In the genomic region with DNA sequence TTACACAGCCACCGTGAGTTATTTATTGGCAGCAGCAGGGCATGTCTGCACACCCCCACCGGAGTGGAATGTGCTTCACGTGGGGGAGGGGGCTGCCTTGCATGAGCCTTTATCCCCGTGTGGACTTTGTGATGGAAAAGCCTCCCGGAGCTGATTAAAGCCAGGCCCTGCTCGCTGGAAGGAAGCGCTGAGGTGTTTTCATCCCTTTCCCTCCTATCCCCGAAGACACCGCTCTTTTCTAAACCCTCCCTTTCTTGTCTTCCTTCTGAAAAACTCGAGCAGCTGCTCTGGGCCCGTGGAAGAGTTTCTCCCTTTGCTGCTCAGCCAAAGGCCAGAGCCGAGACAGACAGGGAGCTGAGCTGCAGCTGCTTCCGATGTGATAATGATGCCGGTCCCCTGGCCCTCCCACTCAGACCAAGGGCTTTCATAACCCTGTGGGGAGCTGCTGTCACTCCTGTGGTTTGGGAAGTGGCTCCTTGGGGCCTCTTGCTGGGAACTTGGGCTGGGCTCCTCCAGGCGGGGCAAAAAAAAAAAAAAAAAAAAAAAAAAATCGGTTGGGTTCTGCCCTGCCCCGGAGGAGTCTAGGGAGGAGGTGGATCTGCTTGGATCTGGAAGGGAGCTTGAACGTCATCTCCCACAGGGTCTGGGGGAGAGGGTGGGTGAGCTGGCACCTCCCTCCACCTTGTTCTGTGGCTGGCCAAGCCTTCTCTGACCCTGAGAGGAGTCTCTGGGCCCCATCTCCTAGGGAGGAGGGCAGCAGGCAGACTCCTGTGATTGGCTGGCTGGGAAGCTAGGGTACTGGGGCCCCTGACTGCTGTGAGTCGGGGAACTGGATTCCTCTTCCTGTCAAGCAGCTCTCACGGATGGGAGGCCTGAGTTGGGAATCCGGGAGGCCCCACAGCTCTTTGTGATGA, we compare ENCODE assay signal across 8 mouse cellular contexts. TPM values are rescaled to one million over a fixed set of nuclear protein-coding genes. Genes with fewer than 3 reads are reported as not detected.
A peak's percentile ranks its signal among the peaks of the same experiment; 100 is the strongest.
DNase-seq lines count a peak whose midpoint lies in the region; ATAC-seq and TF ChIP-seq lines count a peak whose summit lies in the region.

No protein-coding gene starts in this region.

- H3K9ac ChIP-seq in limb, embryonic 14.5 days (ENCODE audit: low read depth, low read length, severe bottlenecking) = peak overlapping the region; percentile 82
- peak overlapping the region; percentile 39 for H3K9ac ChIP-seq in midbrain, embryonic 14.5 days (replicated peaks; ENCODE audit: low read length)

- no peaks in the 10 kb centered on the region for H3K9me3 ChIP-seq in forebrain, embryonic 10.5 days
- no peaks in the 10 kb centered on the region for H3K9me3 ChIP-seq in limb, embryonic 14.5 days (ENCODE audit: control insufficient read depth, low read length)
- no peaks in the 10 kb centered on the region for H3K9me3 ChIP-seq in midbrain, embryonic 14.5 days (ENCODE audit: control insufficient read depth, low read length)

- ATAC-seq in hematopoietic stem cell, adult 5-6 weeks (replicated peaks in 1 of 2; ENCODE audit: insufficient read depth in 1 of 2, low FRiP score in 2 of 2, low TSS enrichment in 1 of 2, low read depth in 1 of 2, poor library complexity in 2 of 2, severe bottlenecking in 2 of 2) = peak; percentile 75 to 78
- ATAC-seq in limb, embryonic 14.5 days (ENCODE audit: low FRiP score, low read depth) = peak; percentile 69
- ATAC-seq in midbrain, embryonic 14.5 days (ENCODE audit: low FRiP score, low TSS enrichment) = peak; percentile 36

- under 1% methylated on average over 21 of the region's 21 CpGs for WGBS in forebrain, embryonic 10.5 days
- 1% methylated on average over 21 of the region's 21 CpGs for WGBS in limb, embryonic 14.5 days
- 1% methylated on average over 21 of the region's 21 CpGs for WGBS in midbrain, embryonic 14.5 days

- H3K4me3 ChIP-seq in forebrain, embryonic 10.5 days = peak overlapping the region; percentile 80
- peak overlapping the region; percentile 90 for H3K4me3 ChIP-seq in limb, embryonic 14.5 days (replicated peaks; ENCODE audit: low read length)
- H3K4me3 ChIP-seq in midbrain, embryonic 14.5 days (replicated peaks; ENCODE audit: low read depth, low read length) = peak overlapping the region; percentile 63

- H3K27ac ChIP-seq in forebrain, embryonic 10.5 days = peak overlapping the region; percentile 90
- H3K27ac ChIP-seq in limb, embryonic 14.5 days (replicated peaks; ENCODE audit: low read depth, low read length) = peak overlapping the region; percentile 96
- H3K27ac ChIP-seq in midbrain, embryonic 14.5 days (replicated peaks; ENCODE audit: low read depth, low read length) = peak overlapping the region; percentile 83

- peak overlapping the region; percentile 89 for H3K4me2 ChIP-seq in limb, embryonic 14.5 days (replicated peaks; ENCODE audit: low read depth, low read length, severe bottlenecking)
- H3K4me2 ChIP-seq in midbrain, embryonic 14.5 days (ENCODE audit: low read length) = peak overlapping the region; percentile 84

- 0 out of 2 replicates have a peak, but pooled peaks have one; percentile 30 for TF ChIP-seq POLR2A in limb, embryonic 14.5 days (IDR thresholded peaks at IDR 0.05; ENCODE audit: borderline replicate concordance, extremely low read depth, insufficient read depth, insufficient read length)

- peak; percentile 93 for DNase-seq in 3T3-L1 (ENCODE audit: low read depth, low spot score)
- peak; percentile 84 for DNase-seq in adrenal gland, adult 2 months
- peak; percentile 85 for DNase-seq in forebrain, embryonic 10.5 days (ENCODE audit: extremely low spot score, low spot score)
- DNase-seq in limb, embryonic 14.5 days (ENCODE audit: low spot score) = peak; percentile 89
- DNase-seq in midbrain, embryonic 14.5 days = peak; percentile 67
- DNase-seq in testis, postnatal 10 days (ENCODE audit: low spot score) = peak; percentile 58
- DNase-seq in left cerebral cortex, adult 18-20 months (ENCODE audit: low spot score in 2 of 2) = no peak

- H3K36me3 ChIP-seq in forebrain, embryonic 10.5 days (replicated peaks) = peaks cover 44% of the 10 kb centered on the region
- H3K36me3 ChIP-seq in limb, embryonic 14.5 days (ENCODE audit: control insufficient read depth, insufficient read depth, low read length) = peaks cover 47% of the 10 kb centered on the region
- peaks cover 14% of the 10 kb centered on the region for H3K36me3 ChIP-seq in midbrain, embryonic 14.5 days (ENCODE audit: control insufficient read depth, insufficient read depth, low read length)

- no peaks in the 10 kb centered on the region for H3K27me3 ChIP-seq in forebrain, embryonic 10.5 days (ENCODE audit: poor library complexity, severe bottlenecking)
- no peaks in the 10 kb centered on the region for H3K27me3 ChIP-seq in limb, embryonic 14.5 days (ENCODE audit: control insufficient read depth, insufficient read depth, low read length)
- H3K27me3 ChIP-seq in midbrain, embryonic 14.5 days (ENCODE audit: control insufficient read depth, insufficient read depth, low read length) = no peaks in the 10 kb centered on the region

- H3K4me1 ChIP-seq in forebrain, embryonic 10.5 days = peaks cover 61% of the 10 kb centered on the region
- H3K4me1 ChIP-seq in limb, embryonic 14.5 days (ENCODE audit: control insufficient read depth, insufficient read depth, low read length) = peaks cover 24% of the 10 kb centered on the region
- peaks cover 33% of the 10 kb centered on the region for H3K4me1 ChIP-seq in midbrain, embryonic 14.5 days (ENCODE audit: control insufficient read depth, insufficient read depth, low read length)

RNA-seq across cellular contexts. Expression of gene Bysl, which starts 15.8 kb away (rescaled TPM):
- 10 to 100 TPM; 17.6 to 22.5 TPM for total RNA-seq in adrenal gland, adult 2 months (2021)
- polyA plus RNA-seq in adrenal gland, adult 2 months (2012; rRNA removed) = 9.4 and 11.7 TPM in 2 replicates
- 43.2 and 45.4 TPM in 2 replicates for polyA plus RNA-seq in forebrain, embryonic 10.5 days (2016; fragmentation: Nextera tagmentation; extraction: Ambion mirVana)
- 6.9 and 12.1 TPM in 2 replicates for total RNA-seq in hematopoietic stem cell, adult 5-6 weeks (2017)
- polyA plus RNA-seq in limb, embryonic 14.5 days (2012; rRNA removed) = 19.5 and 20.4 TPM in 2 replicates
- polyA plus RNA-seq in limb, embryonic 14.5 days (2014; fragmentation: Nextera tagmentation; extraction: Ambion mirVana) = 20.6 and 24.0 TPM in 2 replicates
- polyA plus RNA-seq in midbrain, embryonic 14.5 days (2014; fragmentation: Nextera tagmentation; extraction: Ambion mirVana) = 32.0 and 33.2 TPM in 2 replicates
- 10 to 100 TPM; 18.3 to 18.7 TPM for total RNA-seq in left cerebral cortex, adult 18-20 months (2021)

RNA-seq across cellular contexts. Expression of gene Med20, which starts 15.9 kb away (rescaled TPM):
- total RNA-seq in adrenal gland, adult 2 months (2021) = 10 to 100 TPM; 32.9 to 40.6 TPM
- polyA plus RNA-seq in adrenal gland, adult 2 months (2012; rRNA removed) = 15.2 and 17.4 TPM in 2 replicates
- polyA plus RNA-seq in forebrain, embryonic 10.5 days (2016; fragmentation: Nextera tagmentation; extraction: Ambion mirVana) = 43.4 and 47.5 TPM in 2 replicates
- 18.0 and 33.5 TPM in 2 replicates for total RNA-seq in hematopoietic stem cell, adult 5-6 weeks (2017)
- polyA plus RNA-seq in limb, embryonic 14.5 days (2012; rRNA removed) = 59.5 and 64.7 TPM in 2 replicates
- polyA plus RNA-seq in limb, embryonic 14.5 days (2014; fragmentation: Nextera tagmentation; extraction: Ambion mirVana) = 50.6 and 55.0 TPM in 2 replicates
- polyA plus RNA-seq in midbrain, embryonic 14.5 days (2014; fragmentation: Nextera tagmentation; extraction: Ambion mirVana) = 48.1 and 49.5 TPM in 2 replicates
- total RNA-seq in left cerebral cortex, adult 18-20 months (2021) = 10 to 100 TPM; 33.0 to 33.5 TPM

RNA-seq across cellular contexts. Expression of gene Gm20517, which starts 15.9 kb away (rescaled TPM):
- total RNA-seq in adrenal gland, adult 2 months (2021) = 1 to 10 TPM; 2.1 to 2.8 TPM
- 1.8 and 3.1 TPM in 2 replicates for polyA plus RNA-seq in adrenal gland, adult 2 months (2012; rRNA removed)
- polyA plus RNA-seq in forebrain, embryonic 10.5 days (2016; fragmentation: Nextera tagmentation; extraction: Ambion mirVana) = 1.5 and 1.9 TPM in 2 replicates
- total RNA-seq in hematopoietic stem cell, adult 5-6 weeks (2017) = 3.1 and 7.0 TPM in 2 replicates
- 1.3 and 1.4 TPM in 2 replicates for polyA plus RNA-seq in limb, embryonic 14.5 days (2012; rRNA removed)
- 0.72 and 1.4 TPM in 2 replicates for polyA plus RNA-seq in limb, embryonic 14.5 days (2014; fragmentation: Nextera tagmentation; extraction: Ambion mirVana)
- 3.1 and 3.2 TPM in 2 replicates for polyA plus RNA-seq in midbrain, embryonic 14.5 days (2014; fragmentation: Nextera tagmentation; extraction: Ambion mirVana)
- 1 to 10 TPM; 3.3 to 8.3 TPM for total RNA-seq in left cerebral cortex, adult 18-20 months (2021)

RNA-seq across cellular contexts. Expression of gene Usp49, which starts 35.0 kb away (rescaled TPM):
- total RNA-seq in adrenal gland, adult 2 months (2021) = 1 to 10 TPM; 4.6 to 4.8 TPM
- polyA plus RNA-seq in adrenal gland, adult 2 months (2012; rRNA removed) = 5.4 and 6.6 TPM in 2 replicates
- polyA plus RNA-seq in forebrain, embryonic 10.5 days (2016; fragmentation: Nextera tagmentation; extraction: Ambion mirVana) = 5.0 and 6.0 TPM in 2 replicates
- 5.4 and 8.3 TPM in 2 replicates for total RNA-seq in hematopoietic stem cell, adult 5-6 weeks (2017)
- 17.6 and 20.8 TPM in 2 replicates for polyA plus RNA-seq in limb, embryonic 14.5 days (2012; rRNA removed)
- 5.0 and 5.2 TPM in 2 replicates for polyA plus RNA-seq in limb, embryonic 14.5 days (2014; fragmentation: Nextera tagmentation; extraction: Ambion mirVana)
- 7.5 and 7.6 TPM in 2 replicates for polyA plus RNA-seq in midbrain, embryonic 14.5 days (2014; fragmentation: Nextera tagmentation; extraction: Ambion mirVana)
- total RNA-seq in left cerebral cortex, adult 18-20 months (2021) = 10 to 100 TPM in 1 of 2 experiments, 1 to 10 TPM in 1; 8.0 to 11.3 TPM

Comparison
In these comparisons a context has a peak if more than half of its experiments do, and no peak if none do; other contexts are left out.
1. DNase-seq: peak in 3T3-L1 (single experiment), adrenal gland, adult 2 months (single experiment), forebrain, embryonic 10.5 days (single experiment), limb, embryonic 14.5 days (single experiment), midbrain, embryonic 14.5 days (single experiment) and testis, postnatal 10 days (single experiment); none in left cerebral cortex, adult 18-20 months (0 of 2).
2. Peak in every context shown above with its lines, with median percentiles within 50 percentile points of each other: H3K27ac ChIP-seq, H3K4me3 ChIP-seq and ATAC-seq.